In genomic region chr10:108660295-108660694, GRCm38 (mm10) we compare ENCODE assay signal across 41 mouse cellular contexts. TPM values are rescaled to one million over a fixed set of nuclear protein-coding genes. Genes with fewer than 3 reads are reported as not detected.
"Had no signal": no experiment of that assay in that cellular context is flagged by ENCODE, and none has a peak within 500 bp of the region (broad histone marks: within the 10 kb centered on the region; RNA-seq: fewer than 3 reads in every experiment).

No protein-coding gene starts in this region.

- H3K27ac ChIP-seq: limb, embryonic 10.5 days; limb, embryonic 12.5 days; limb, embryonic 13.5 days; limb, embryonic 15.5 days; liver, embryonic 12.5 days; liver, embryonic 13.5 days; liver, embryonic 14.5 days; liver, embryonic 15.5 days; lung, embryonic 15.5 days; macrophage; midbrain, embryonic 10.5 days; midbrain, embryonic 12.5 days; midbrain, embryonic 13.5 days; midbrain, embryonic 15.5 days; neural tube, embryonic 12.5 days had no signal

- H3K4me1 ChIP-seq: limb, embryonic 10.5 days; limb, embryonic 12.5 days; limb, embryonic 13.5 days; limb, embryonic 15.5 days; liver, embryonic 12.5 days; liver, embryonic 13.5 days; liver, embryonic 15.5 days; lung, embryonic 15.5 days; megakaryocyte, embryonic 14.5 days; midbrain, embryonic 10.5 days; midbrain, embryonic 12.5 days; midbrain, embryonic 13.5 days; midbrain, embryonic 15.5 days; neural tube, embryonic 12.5 days had no signal

- H3K4me3 ChIP-seq: limb, embryonic 10.5 days; limb, embryonic 12.5 days; limb, embryonic 13.5 days; limb, embryonic 15.5 days; liver, embryonic 12.5 days; liver, embryonic 13.5 days; liver, embryonic 15.5 days; lung, embryonic 15.5 days; megakaryocyte, embryonic 14.5 days; midbrain, embryonic 10.5 days; midbrain, embryonic 12.5 days; midbrain, embryonic 13.5 days; midbrain, embryonic 15.5 days; myocyte; neural tube, embryonic 12.5 days had no signal

- DNase-seq: left cerebral cortex, postnatal 4 days; liver; liver, embryonic 13.5 days; liver, postnatal 0 days; lung, adult 18-20 months; lung, adult 2 months; lung, embryonic 14.5 days; lung, postnatal 10 days; lung, postnatal 14 days; lung, postnatal 36 days; lung, postnatal 4 days; midbrain, embryonic 14.5 days had no signal

RNA-seq across cellular contexts. Expression of gene Gm5136, which starts 39.7 kb away (rescaled TPM):
- total RNA-seq: megakaryocyte progenitor cell, adult 5-6 weeks; megakaryocyte, adult 5-6 weeks; megakaryocyte-erythroid progenitor cell, adult 5-6 weeks; monocyte, adult 5-6 weeks had no signal
- polyA plus RNA-seq: limb, embryonic 10.5 days; limb, embryonic 11.5 days; limb, embryonic 12.5 days; limb, embryonic 13.5 days; limb, embryonic 14.5 days; limb, embryonic 15.5 days; liver, adult 2 months; liver, embryonic 11.5 days; liver, embryonic 12.5 days; liver, embryonic 13.5 days; liver, embryonic 14.5 days; liver, embryonic 15.5 days; liver, embryonic 16.5 days; liver, postnatal 0 days; lung, adult 2 months; lung, embryonic 14.5 days; lung, embryonic 15.5 days; lung, embryonic 16.5 days; lung, postnatal 0 days; macrophage; midbrain, embryonic 10.5 days; midbrain, embryonic 12.5 days; midbrain, postnatal 0 days; myocyte; neural tube, embryonic 11.5 days had no signal
